Mouse (Mus musculus) midbrain, embryonic 13.5 days (tissue): ENCODE data around the gene Nudt8. TPM values are rescaled to one million over a fixed set of nuclear protein-coding genes. Genes with fewer than 3 reads are reported as not detected.
"Not testable (repeated sequence)": the region's sequence is repeated elsewhere in the genome, so short reads cannot be mapped to it uniquely, and the experiment has no call there.

ENCODE experiments used
- ATAC-seq: fragments of 200-750 bp; cut with Nextera tagmentation; 2 replicates; pipeline ENCODE4 v1.8.0; 2017; ENCODE audit warnings: mild to moderate bottlenecking, moderate TSS enrichment, moderate library complexity
- H3K27ac ChIP-seq: fragments of 300-500 bp; sonication (generic); 2 replicates; pipeline ENCODE4 v1.5.1; 2015; ENCODE audit warnings: inconsistent platforms, mild to moderate bottlenecking, moderate library complexity
- H3K27me3 ChIP-seq: fragments of 300-500 bp; sonication (generic); 2 replicates; pipeline ENCODE4 v1.6.1; 2015; ENCODE audit warnings: mild to moderate bottlenecking, inconsistent platforms
- H3K36me3 ChIP-seq: fragments of 300-500 bp; sonication (generic); 2 replicates; pipeline ENCODE4 v1.6.1; 2015; ENCODE audit warnings: mild to moderate bottlenecking, inconsistent platforms
- H3K4me1 ChIP-seq: fragments of 300-500 bp; sonication (generic); replicated peaks from 2 replicates; pipeline ENCODE4 v1.6.1; 2015; ENCODE audit warnings: inconsistent platforms
- H3K4me2 ChIP-seq: fragments of 300-500 bp; sonication (generic); replicated peaks from 2 replicates; pipeline ENCODE4 v1.6.1; 2015; ENCODE audit warnings: moderate library complexity, mild to moderate bottlenecking, inconsistent platforms
- H3K4me3 ChIP-seq: fragments of 300-500 bp; sonication (generic); replicated peaks from 2 replicates; pipeline ENCODE4 v1.5.1; 2015; ENCODE audit warnings: mild to moderate bottlenecking, inconsistent platforms
- H3K9ac ChIP-seq: fragments of 300-500 bp; sonication (generic); replicated peaks from 2 replicates; pipeline ENCODE4 v1.6.1; 2015; ENCODE audit warnings: mild to moderate bottlenecking, inconsistent platforms
- H3K9me3 ChIP-seq: fragments of 300-500 bp; sonication (generic); 2 replicates; pipeline ENCODE4 v1.6.1; 2016; ENCODE audit warnings: mild to moderate bottlenecking, inconsistent platforms
- WGBS: fragments of 180-500 bp; shearing (Covaris S2); methylation state at CpG from one replicate; pipeline ENCODE4 v1.1.7; 2015; 5-methylcytosine and 5-hydroxymethylcytosine counted together
- polyA plus RNA-seq: library from polyadenylated mRNA; unstranded; fragments of >200 nt; fragmentation: Nextera tagmentation; extraction: Ambion mirVana; gene quantifications from 2 replicates; pipeline ENCODE4 v1.2.1, GENCODE M21; 2015

Nudt8 gene
- polyA plus RNA-seq, 1 experiment from 2014 or later, result 26.4 TPM

- no peak overlapping the region for H3K4me3 ChIP-seq
- H3K36me3 ChIP-seq, result no peaks in the 10 kb centered on the region
- ATAC-seq, result peak; percentile 77
- H3K4me2 ChIP-seq, result no peak overlapping the region
- peaks cover 7% of the 10 kb centered on the region; the same call in 1 of the 2 replicates for H3K4me1 ChIP-seq
- H3K27ac ChIP-seq, result no peak overlapping the region
- H3K9ac ChIP-seq, result no peak overlapping the region
- WGBS, result 34% methylated on average over 18 of the region's 18 CpGs
- no peaks in the 10 kb centered on the region for H3K9me3 ChIP-seq
- H3K27me3 ChIP-seq, result no peaks in the 10 kb centered on the region; the same call in 1 of the 2 replicates
Measured at GRCm38 (mm10) chr19:4018743-4019583, 18.6 kb downstream of the Nudt8 start.

- Histone ChIP-seq H3K4me2 (no peak overlapping the region), H3K36me3 (no peaks in the 10 kb centered on the region)
- 84% methylated on average over 7 of the region's 7 CpGs for WGBS
Measured at GRCm38 (mm10) chr19:4023185-4023584, 22.8 kb downstream of the Nudt8 start.

DNA sequence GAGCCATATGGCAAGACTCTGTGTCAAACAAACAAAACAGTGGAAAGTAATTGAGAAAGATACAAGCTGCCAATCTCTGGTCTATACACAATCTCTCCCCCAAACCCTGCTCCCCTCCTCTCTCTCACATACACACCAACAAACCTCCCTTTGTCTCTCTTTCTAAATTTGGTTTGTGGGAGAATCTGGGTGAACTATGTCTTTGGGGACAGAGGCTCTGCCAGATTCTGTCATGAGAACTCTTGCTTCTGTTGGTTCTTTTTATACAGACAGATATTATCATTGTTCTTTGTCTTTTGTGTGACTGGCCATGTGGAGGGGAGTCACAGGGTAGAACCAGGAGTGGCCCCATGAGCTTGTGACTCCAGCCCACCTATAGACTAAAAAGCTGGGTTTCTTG is 27.2 kb downstream of the Nudt8 start:
- Histone ChIP-seq H3K9ac (no peak overlapping the region), H3K4me1 (no peaks in the 10 kb centered on the region), H3K27me3 (no peaks in the 10 kb centered on the region), H3K9me3 (no peaks in the 10 kb centered on the region), H3K27ac (no peak overlapping the region), H3K4me2 (no peak overlapping the region), H3K36me3 (no peaks in the 10 kb centered on the region), H3K4me3 (no peak overlapping the region)
- no peak for ATAC-seq

More at GRCm38 (mm10) chr19:4023185-4023584, 22.8 kb downstream of the Nudt8 start:
- Histone ChIP-seq H3K9ac (no peak overlapping the region), H3K27me3 (no peaks in the 10 kb centered on the region), H3K27ac (no peak overlapping the region), H3K4me1 (peaks cover 7% of the 10 kb centered on the region; the same call in 1 of the 2 replicates), H3K4me3 (no peak overlapping the region), H3K9me3 (no peaks in the 10 kb centered on the region)
- ATAC-seq, result no peak

GRCm38 (mm10) chr19:4032668-4033067 is 32.3 kb downstream of the Nudt8 start:
- ATAC-seq, result no peak
- peaks cover 11% of the 10 kb centered on the region for H3K4me1 ChIP-seq
- no peaks in the 10 kb centered on the region for H3K9me3 ChIP-seq
- peaks cover 7% of the 10 kb centered on the region; the same call in 1 of the 2 replicates for H3K36me3 ChIP-seq
- no peak overlapping the region for H3K4me2 ChIP-seq
- no peak overlapping the region for H3K9ac ChIP-seq
- H3K27me3 ChIP-seq, result no peaks in the 10 kb centered on the region
- no peak overlapping the region for H3K4me3 ChIP-seq
- H3K27ac ChIP-seq, result no peak overlapping the region
- WGBS, result 45% methylated on average over 7 of the region's 7 CpGs

GRCm38 (mm10) chr19:4033298-4033697 is 32.9 kb downstream of the Nudt8 start:
- Histone ChIP-seq H3K4me1 (peaks cover 17% of the 10 kb centered on the region), H3K4me3 (no peak overlapping the region), H3K4me2 (no peak overlapping the region), H3K27me3 (no peaks in the 10 kb centered on the region), H3K9ac (no peak overlapping the region), H3K9me3 (no peaks in the 10 kb centered on the region), H3K36me3 (peaks cover 7% of the 10 kb centered on the region; the same call in 1 of the 2 replicates), H3K27ac (no peak overlapping the region)
- ATAC-seq, result no peak
- WGBS, result 88% methylated on average over 3 of the region's 3 CpGs

DNA sequence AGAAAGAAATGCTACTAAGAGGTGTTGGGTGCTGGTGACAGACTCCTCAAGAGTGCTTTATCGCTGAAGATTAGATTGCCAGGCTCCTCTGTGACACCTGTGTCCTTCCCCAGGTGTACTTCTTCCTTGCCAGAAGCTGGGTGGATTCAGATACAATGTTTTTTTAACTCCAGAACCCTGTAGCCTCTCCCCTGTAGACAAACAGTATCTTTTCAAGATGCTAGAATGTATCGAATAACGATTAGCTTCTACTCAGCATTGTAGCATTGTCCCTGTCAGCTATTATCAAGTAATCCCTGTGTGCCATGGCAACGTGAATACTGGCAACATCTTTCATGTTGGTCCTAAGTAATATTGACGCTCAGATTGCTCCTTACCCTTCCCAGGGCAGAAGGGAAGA is 33.4 kb downstream of the Nudt8 start:
- no peak overlapping the region for H3K27ac ChIP-seq
- H3K27me3 ChIP-seq, result no peaks in the 10 kb centered on the region
- H3K9me3 ChIP-seq, result no peaks in the 10 kb centered on the region
- no peak for ATAC-seq
- H3K4me2 ChIP-seq, result no peak overlapping the region
- H3K9ac ChIP-seq, result no peak overlapping the region
- no peak overlapping the region for H3K4me3 ChIP-seq
- WGBS, result 53% methylated on average over 5 of the region's 5 CpGs
- H3K36me3 ChIP-seq, result peaks cover 7% of the 10 kb centered on the region; the same call in 1 of the 2 replicates
- H3K4me1 ChIP-seq, result peaks cover 18% of the 10 kb centered on the region

DNA sequence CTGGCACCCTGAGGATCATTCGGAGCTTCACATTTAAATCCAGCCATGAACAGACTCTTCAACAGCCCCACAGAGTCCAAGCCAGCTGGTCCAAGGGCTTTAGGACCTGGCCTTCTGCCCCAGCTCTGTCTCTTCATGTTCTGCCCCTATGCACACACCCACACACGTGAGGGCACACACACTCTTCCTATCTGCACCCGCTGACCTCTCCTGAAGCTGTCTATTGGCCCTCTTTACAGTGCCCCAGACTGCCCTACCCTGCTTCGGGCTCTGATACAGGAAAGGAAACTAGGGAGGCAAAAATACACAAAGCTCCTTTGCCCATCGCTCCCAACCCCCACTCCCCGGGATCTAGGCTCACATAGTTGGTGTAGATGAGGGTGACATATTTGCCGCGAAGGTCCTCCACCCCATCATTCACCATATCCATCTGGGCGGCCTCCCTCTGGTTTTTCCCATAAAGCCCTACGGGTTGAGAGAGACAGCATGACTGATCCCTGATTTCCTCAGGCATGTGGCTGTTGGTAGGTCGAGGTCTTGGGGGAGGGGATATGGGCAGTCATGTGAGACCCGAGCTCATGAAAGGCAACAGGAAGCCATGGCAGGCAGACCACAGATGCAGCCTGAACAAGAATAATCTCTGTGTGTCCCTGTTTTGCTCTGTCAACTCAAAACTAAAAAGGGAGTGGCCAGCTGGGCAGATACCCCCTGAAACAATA is 36.1 kb downstream of the Nudt8 start:
- no peaks in the 10 kb centered on the region for H3K9me3 ChIP-seq
- no peak overlapping the region for H3K4me3 ChIP-seq
- no peak for ATAC-seq
- H3K27me3 ChIP-seq, result no peaks in the 10 kb centered on the region
- H3K4me2 ChIP-seq, result peak overlapping the region; percentile 29
- peaks cover 7% of the 10 kb centered on the region; the same call in 1 of the 2 replicates for H3K36me3 ChIP-seq
- H3K4me1 ChIP-seq, result peaks cover 18% of the 10 kb centered on the region
- 74% methylated on average over 12 of the region's 12 CpGs for WGBS
- H3K9ac ChIP-seq, result no peak overlapping the region
- H3K27ac ChIP-seq, result no peak overlapping the region

GRCm38 (mm10) chr19:4037154-4037787 is 36.9 kb downstream of the Nudt8 start:
- H3K36me3 ChIP-seq, H3K9me3 ChIP-seq, H3K27me3 ChIP-seq: not testable (repeated sequence)
- H3K4me3 ChIP-seq, result peak overlapping the region; percentile 61
- ATAC-seq, result peak; percentile 53
- 28% methylated on average over 7 of the region's 8 CpGs for WGBS
- H3K4me2 ChIP-seq, result peak overlapping the region; percentile 78
- H3K27ac ChIP-seq, result peak overlapping the region; percentile 67
- H3K9ac ChIP-seq, result peak overlapping the region; percentile 74
- H3K4me1 ChIP-seq, result peaks cover 18% of the 10 kb centered on the region

DNA sequence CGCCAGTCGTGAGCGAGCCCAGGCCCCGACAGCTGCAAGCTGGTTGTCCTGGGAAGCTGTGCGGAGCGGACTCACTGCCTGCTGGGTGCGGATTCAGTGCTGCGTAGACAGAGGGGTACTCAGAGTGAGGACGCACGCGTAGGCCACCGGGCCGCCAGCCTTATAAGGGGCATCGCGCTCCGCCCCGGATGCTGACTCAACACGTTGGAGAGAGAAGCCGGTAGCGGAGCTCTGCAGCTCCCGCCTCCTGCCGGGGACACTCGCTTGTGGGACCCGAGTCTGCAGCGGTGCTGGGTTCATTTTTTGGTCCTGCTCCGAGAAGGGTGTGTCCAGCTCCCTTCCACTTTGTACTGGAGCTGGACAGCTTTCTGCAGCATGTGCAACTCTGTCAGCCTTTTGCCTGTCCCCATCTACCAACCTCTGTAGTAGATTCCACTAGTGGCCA is 37.4 kb downstream of the Nudt8 start, which contains the start of gene Gstp1:
Gene Gstp1, minus strand, starts transcription at position 198 of the 445 bp plus-strand sequence.
- peak within 1 kb of the TSS; percentile 74 for H3K9ac ChIP-seq
- H3K36me3 ChIP-seq, result peaks cover 7% of the 10 kb centered on the region; the same call in 1 of the 2 replicates
- H3K4me3 ChIP-seq, result peak within 1 kb of the TSS; percentile 61
- 0% methylated on average over 26 of the region's 26 CpGs for WGBS
- H3K4me2 ChIP-seq, result peak within 1 kb of the TSS; percentile 78
- peak; percentile 91 for ATAC-seq
- H3K4me1 ChIP-seq, result peaks cover 18% of the 10 kb centered on the region
- no peaks in the 10 kb centered on the region for H3K9me3 ChIP-seq
- no peaks in the 10 kb centered on the region for H3K27me3 ChIP-seq
- H3K27ac ChIP-seq, result peak within 1 kb of the TSS; percentile 67

DNA sequence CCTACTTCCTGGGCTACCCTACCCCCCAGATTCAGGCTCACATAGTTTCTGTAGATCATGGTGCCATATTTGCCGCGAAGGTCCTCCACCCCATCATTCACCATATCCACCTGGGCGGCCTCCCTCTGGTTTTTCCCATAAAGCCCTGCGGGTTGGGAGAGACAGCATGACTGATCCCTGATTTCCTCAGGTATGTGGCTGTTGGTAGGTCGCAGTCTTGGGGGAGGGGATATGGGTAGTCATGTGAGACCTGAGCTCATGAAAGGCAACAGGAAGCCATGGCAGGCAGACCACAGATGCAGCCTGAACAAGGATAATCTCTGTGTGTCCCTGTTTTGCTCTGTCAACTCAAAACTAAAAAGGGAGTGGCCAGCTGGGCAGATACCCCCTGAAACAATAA is 40.6 kb downstream of the Nudt8 start:
- ATAC-seq, H3K27me3 ChIP-seq, H3K9ac ChIP-seq, H3K4me2 ChIP-seq, H3K4me3 ChIP-seq, H3K9me3 ChIP-seq, H3K27ac ChIP-seq, H3K36me3 ChIP-seq: not testable (repeated sequence)
- WGBS, result 88% methylated on average over 5 of the region's 5 CpGs
- H3K4me1 ChIP-seq, result peaks cover 18% of the 10 kb centered on the region

DNA sequence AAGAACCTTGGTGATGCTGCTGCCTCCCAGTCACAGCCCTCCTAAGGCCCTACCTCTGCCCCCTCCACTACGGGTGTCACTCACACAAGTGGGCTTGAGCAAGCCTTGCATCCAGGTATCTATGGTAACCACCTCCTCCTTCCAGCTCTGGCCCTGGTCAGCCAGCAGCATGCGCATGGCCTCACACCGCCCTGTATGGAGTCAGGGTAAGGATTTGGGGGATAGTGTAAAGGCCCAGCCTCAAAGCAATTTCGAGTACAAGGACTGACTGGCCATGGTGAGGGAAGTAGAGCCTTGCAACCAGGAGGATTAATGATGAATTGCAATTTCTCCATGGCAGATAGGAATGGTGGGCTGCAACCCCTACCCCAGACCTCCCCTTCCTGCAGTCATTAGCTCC is 41.1 kb downstream of the Nudt8 start:
- WGBS, result 88% methylated on average over 3 of the region's 4 CpGs
- H3K4me1 ChIP-seq, result peaks cover 16% of the 10 kb centered on the region
- H3K27me3 ChIP-seq, H3K4me2 ChIP-seq, H3K4me3 ChIP-seq, H3K9ac ChIP-seq, H3K36me3 ChIP-seq, ATAC-seq, H3K9me3 ChIP-seq, H3K27ac ChIP-seq: not testable (repeated sequence)

DNA sequence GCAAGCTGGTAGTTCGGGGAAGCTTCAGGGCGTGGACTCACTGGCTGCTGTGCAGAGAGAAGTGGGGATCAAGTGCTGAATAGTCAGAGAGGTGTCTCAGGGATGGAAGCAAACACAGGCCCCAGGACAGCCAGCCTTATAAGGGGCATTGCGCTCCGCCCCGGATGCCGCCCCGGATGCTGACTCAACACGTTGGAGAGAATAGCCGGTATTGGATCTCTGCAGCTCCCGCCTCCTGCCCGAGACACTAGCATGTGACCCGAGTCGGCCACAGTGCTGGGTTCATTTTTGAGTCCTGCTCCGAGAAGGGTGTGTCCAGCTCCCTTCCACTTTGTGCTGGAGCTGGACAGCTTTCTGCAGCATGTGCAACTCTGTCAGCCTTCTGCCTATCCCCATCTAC is 41.7 kb downstream of the Nudt8 start:
- no peak for ATAC-seq
- no peak overlapping the region for H3K9ac ChIP-seq
- no peaks in the 10 kb centered on the region for H3K9me3 ChIP-seq
- H3K4me1 ChIP-seq, result peaks cover 12% of the 10 kb centered on the region
- H3K4me2 ChIP-seq, result no peak overlapping the region
- WGBS, result 72% methylated on average over 14 of the region's 14 CpGs
- no peak overlapping the region for H3K27ac ChIP-seq
- H3K36me3 ChIP-seq, result no peaks in the 10 kb centered on the region
- no peak overlapping the region for H3K4me3 ChIP-seq
- H3K27me3 ChIP-seq, result no peaks in the 10 kb centered on the region
